Mouse (Mus musculus): ENCODE measurements around the gene Adrm1.

DNA sequence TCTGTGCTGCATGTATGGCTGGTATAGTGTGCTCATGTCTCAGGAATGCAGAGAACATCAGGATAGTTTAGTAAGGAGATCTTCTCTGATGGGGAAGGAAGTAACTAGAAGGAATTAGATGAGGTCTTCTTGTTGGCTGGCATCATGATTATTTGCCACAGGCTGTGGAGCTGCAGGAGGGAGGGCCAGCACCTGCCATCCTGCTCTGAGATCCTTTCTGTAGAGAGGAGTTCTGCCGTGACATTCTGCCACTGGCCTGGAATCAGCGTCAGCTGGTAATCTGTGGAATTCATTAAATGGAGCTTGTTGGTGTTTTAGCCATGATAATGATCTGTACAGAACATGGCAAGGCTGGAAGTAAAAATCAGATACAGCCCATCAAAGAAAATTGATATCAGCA, 25.2 kb upstream of the Adrm1 start:
- TF ChIP-seq POLR2A (IDR thresholded peaks at IDR 0.05; ENCODE audit: borderline replicate concordance, control insufficient read depth, low read depth, low read length) (no peak), CTCF (IDR thresholded peaks at IDR 0.05; ENCODE audit: control insufficient read depth, insufficient read depth, low read length) (no peak)
